Mouse (Mus musculus): ENCODE measurements around the gene Smgc. TPM values are rescaled to one million over a fixed set of nuclear protein-coding genes. Genes with fewer than 3 reads are reported as not detected.
A peak's percentile ranks its signal among the peaks of the same experiment; 100 is the strongest.
"Not testable (repeated sequence)": the region's sequence is repeated elsewhere in the genome, so short reads cannot be mapped to it uniquely, and the experiment has no call there.

The Smgc gene
- not detected in 2 replicates for polyA plus RNA-seq (2016; fragmentation: Nextera tagmentation; extraction: Ambion mirVana)

DNA sequence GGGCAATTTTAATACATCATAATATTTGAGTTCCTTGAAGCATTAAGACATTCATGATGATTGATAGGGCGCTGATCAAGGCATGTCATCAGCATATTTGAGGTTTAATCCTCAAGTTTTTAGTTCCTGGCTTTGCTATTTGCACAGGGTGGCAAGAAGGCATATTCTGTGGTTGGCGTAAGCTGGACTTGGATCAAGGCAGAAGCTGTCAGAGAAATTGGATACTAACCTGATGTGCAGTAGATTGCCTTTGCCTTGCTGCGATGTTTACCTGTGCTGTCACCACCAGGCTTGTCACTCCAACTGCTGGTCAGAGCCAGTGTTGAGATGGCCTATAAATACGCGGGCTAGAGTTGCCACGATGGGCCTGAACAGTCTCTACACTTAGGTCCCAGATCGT, at the start of gene Smgc:
TSS of gene Smgc (plus strand) at position 301 of the 400 bp plus-strand sequence.
- Histone ChIP-seq H3K27me3 (ENCODE audit: low read depth, poor library complexity, severe bottlenecking) (no peaks in the 10 kb centered on the region), H3K36me3 (no peaks in the 10 kb centered on the region), H3K9me3 (replicated peaks) (no peaks in the 10 kb centered on the region), H3K27ac (no peak within 1 kb of the TSS), H3K4me3 (no peak within 1 kb of the TSS), H3K4me1 (no peaks in the 10 kb centered on the region)
- 93% methylated on average over 7 of the region's 7 CpGs for WGBS
- no peak for DNase-seq (ENCODE audit: low spot score)

DNA sequence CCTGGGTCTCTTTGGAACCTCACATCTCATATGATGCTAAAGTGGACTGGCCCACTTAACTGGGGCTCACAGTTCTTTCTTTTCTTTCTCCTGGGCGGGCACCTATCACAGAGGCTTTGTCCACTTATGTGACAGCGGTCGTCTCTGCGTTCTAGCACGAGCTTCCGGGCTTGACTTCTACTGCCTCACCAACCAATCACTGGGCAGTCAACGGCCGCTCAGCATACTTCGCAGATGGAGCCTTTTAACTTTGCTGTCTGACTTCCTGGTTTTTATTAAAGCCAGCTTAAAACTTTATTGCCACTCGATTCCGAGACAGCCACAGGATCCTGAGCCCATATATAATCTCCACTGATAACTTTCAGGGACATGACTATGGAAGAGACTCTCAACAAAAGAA, 49.7 kb upstream of the Smgc start:
- no peak for DNase-seq (ENCODE audit: low spot score)
- H3K9me3 ChIP-seq (replicated peaks): no peaks in the 10 kb centered on the region
- H3K4me3 ChIP-seq: no peak overlapping the region
- no peaks in the 10 kb centered on the region for H3K27me3 ChIP-seq (ENCODE audit: low read depth, poor library complexity, severe bottlenecking)
- 53% methylated on average over 11 of the region's 11 CpGs for WGBS
- H3K27ac ChIP-seq: peak overlapping the region; percentile 81
- peaks cover 10% of the 10 kb centered on the region for H3K4me1 ChIP-seq
- no peaks in the 10 kb centered on the region for H3K36me3 ChIP-seq

DNA sequence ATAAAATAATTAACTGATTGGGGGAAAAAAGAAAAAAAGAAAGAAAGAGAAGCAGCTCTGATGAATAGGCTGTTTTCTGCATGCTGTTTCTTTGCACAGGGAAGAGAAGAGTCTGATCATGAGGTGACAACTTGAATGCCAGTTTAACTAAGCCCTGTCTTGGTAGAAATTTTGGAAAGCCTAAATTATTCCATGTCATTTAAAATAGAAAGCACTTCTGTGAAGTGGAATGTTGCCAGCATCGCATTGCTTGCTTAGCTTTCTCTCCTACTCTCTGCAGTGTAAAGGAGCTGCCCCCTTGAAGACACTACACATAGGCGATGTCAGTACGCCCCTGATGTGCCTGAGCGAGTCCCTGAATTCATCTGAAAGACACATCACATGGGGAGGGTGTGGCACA, 31.6 kb upstream of the Smgc start:
- Histone ChIP-seq H3K27me3 (ENCODE audit: low read depth, poor library complexity, severe bottlenecking) (no peaks in the 10 kb centered on the region), H3K4me3 (no peak overlapping the region), H3K27ac (no peak overlapping the region), H3K4me1 (no peaks in the 10 kb centered on the region), H3K36me3 (no peaks in the 10 kb centered on the region), H3K9me3 (replicated peaks) (no peaks in the 10 kb centered on the region)
- 94% methylated on average over 4 of the region's 4 CpGs for WGBS
- no peak for DNase-seq (ENCODE audit: low spot score)

DNA sequence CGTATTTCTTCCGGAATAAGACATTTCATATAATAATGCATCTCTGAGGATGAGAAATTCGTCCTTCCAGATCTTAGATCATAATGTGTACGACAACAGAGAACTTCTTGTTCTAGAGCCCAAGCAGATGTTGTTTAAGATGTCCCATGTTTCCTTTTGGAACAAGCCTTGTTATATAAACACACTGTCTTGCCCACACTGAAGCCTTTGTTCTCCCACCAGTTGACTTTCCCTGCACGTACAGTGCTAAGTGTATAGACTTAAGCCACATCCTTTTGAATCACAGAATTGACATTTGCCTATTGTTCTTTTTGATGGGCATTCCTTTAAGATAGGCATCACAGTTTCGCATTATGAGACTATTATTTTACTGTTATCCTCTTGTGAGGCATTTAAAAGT, 2.7 kb upstream of the Smgc start:
- H3K27ac ChIP-seq: no peak overlapping the region
- H3K9me3 ChIP-seq (replicated peaks): no peaks in the 10 kb centered on the region
- H3K4me3 ChIP-seq: no peak overlapping the region
- no peaks in the 10 kb centered on the region for H3K27me3 ChIP-seq (ENCODE audit: low read depth, poor library complexity, severe bottlenecking)
- no peaks in the 10 kb centered on the region for H3K4me1 ChIP-seq
- DNase-seq (ENCODE audit: low spot score): no peak
- WGBS: 90% methylated on average over 6 of the region's 6 CpGs
- H3K36me3 ChIP-seq: no peaks in the 10 kb centered on the region

DNA sequence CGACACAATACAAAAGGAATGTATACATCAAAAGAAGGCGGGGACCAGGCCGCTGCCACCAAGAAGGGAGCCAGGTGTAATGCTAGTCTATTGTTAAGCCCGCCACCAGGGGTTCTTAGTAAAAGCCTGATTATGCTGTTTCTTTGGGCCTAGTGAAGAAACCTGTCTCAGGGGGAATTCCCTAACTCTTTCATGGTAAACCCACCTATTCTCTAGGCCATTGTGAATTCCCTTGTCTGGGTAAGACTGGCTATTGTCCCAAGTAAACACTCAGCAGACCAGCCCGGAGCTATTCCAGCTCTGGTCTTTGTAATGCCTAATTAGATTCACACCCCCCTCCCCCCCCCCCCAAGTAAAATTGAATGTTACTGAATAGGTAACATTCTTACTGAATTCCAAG, 26.1 kb downstream of the Smgc start:
- not testable (repeated sequence) for H3K4me1 ChIP-seq; DNase-seq (ENCODE audit: low spot score); H3K4me3 ChIP-seq; H3K27me3 ChIP-seq (ENCODE audit: low read depth, poor library complexity, severe bottlenecking); H3K27ac ChIP-seq; H3K9me3 ChIP-seq (replicated peaks); H3K36me3 ChIP-seq
- 44% methylated on average over 5 of the region's 5 CpGs for WGBS

DNA sequence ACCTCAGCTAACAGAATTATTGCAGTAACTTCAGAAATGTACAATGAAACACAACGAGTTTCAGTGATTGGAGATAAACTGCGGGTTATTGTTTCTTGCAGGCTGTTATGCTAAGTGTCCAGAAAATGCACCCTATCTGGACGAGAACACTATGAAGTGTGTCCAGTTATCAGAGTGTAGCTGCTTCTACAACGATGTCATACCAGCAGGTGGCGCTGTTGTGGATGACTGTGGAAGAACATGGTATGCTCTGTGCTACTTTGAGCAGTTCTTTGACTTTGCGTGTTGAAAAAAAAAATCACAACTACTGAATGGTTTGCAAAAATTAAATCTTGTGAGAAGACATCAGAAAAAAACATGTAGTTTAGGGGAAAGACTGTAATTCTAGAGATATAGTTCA, 62.2 kb downstream of the Smgc start:
- H3K4me3 ChIP-seq: no peak overlapping the region
- H3K9me3 ChIP-seq (replicated peaks): no peaks in the 10 kb centered on the region
- H3K27me3 ChIP-seq (ENCODE audit: low read depth, poor library complexity, severe bottlenecking): no peaks in the 10 kb centered on the region
- H3K27ac ChIP-seq: no peak overlapping the region
- no peaks in the 10 kb centered on the region for H3K4me1 ChIP-seq
- WGBS: 65% methylated on average over 6 of the region's 6 CpGs
- DNase-seq (ENCODE audit: low spot score): peak; percentile 42
- no peaks in the 10 kb centered on the region for H3K36me3 ChIP-seq

DNA sequence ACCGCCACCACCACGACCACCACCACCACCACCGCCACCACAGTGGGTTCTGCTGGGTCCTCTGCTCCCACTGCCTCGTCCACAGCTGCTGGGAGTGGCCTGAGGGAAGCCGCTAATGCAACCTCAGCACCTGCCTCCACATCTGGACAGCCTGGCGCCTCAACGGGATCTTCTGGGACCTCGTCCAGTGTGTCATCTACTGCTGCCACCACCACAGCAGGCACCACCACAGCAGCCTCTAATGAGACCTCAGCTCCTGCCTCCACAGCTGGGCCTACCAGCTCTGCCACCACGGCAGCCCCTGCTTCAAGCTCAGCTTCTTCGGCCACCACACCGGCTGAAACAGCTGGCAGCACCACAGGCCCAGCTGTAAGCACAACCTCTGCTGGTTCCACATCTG, 69.0 kb downstream of the Smgc start:
- WGBS: no CpG with 5 or more reads among the region's 11 CpGs
- DNase-seq (ENCODE audit: low spot score); H3K4me1 ChIP-seq; H3K27ac ChIP-seq; H3K27me3 ChIP-seq (ENCODE audit: low read depth, poor library complexity, severe bottlenecking); H3K9me3 ChIP-seq (replicated peaks); H3K4me3 ChIP-seq; H3K36me3 ChIP-seq: not testable (repeated sequence)

Other genes with a start within 250 kb of the Smgc start
- 1.4 and 2.0 TPM in 2 replicates for gene Lrrk2, start 165.1 kb upstream of the Smgc start, polyA plus RNA-seq (2016; fragmentation: Nextera tagmentation; extraction: Ambion mirVana)
- 0.20 and 0.21 TPM in 2 replicates for gene Cntn1, start 212.9 kb downstream of the Smgc start, polyA plus RNA-seq (2016; fragmentation: Nextera tagmentation; extraction: Ambion mirVana)

Data from limb, embryonic 10.5 days (tissue).